Mouse (Mus musculus) urinary bladder, adult 18-20 months (tissue): ENCODE data around the gene Tmem151b.

Experiments used
- DNase-seq, 2 experiments: peaks; one replicate each; pipeline ENCODE4 v3.0.0; 2022; ENCODE audit warnings: low spot score in 2 of 2, mixed read lengths in 2 of 2

The Tmem151b gene

GRCm38 (mm10) chr17:45511757-45512156, 37.7 kb downstream of the Tmem151b start:
- DNase-seq, result no peak

- no peak for DNase-seq
Observed at GRCm38 (mm10) chr17:45510871-45511270, 38.6 kb downstream of the Tmem151b start.

- peak; percentile 86 to 98 for DNase-seq
Observed at GRCm38 (mm10) chr17:45506700-45507189, 42.7 kb downstream of the Tmem151b start, which contains the start of gene Aars2. Gene Aars2, plus strand, starts transcription at chr17:45506841.

GRCm38 (mm10) chr17:45505941-45506465, 43.5 kb downstream of the Tmem151b start:
- DNase-seq, result no peak

GRCm38 (mm10) chr17:45503301-45503973, 46.0 kb downstream of the Tmem151b start:
- DNase-seq, result no peak

- DNase-seq, result no peak
Observed at GRCm38 (mm10) chr17:45502324-45502723, 47.2 kb downstream of the Tmem151b start.

- DNase-seq, result no peak
Observed at GRCm38 (mm10) chr17:45500981-45501380, 48.5 kb downstream of the Tmem151b start.

GRCm38 (mm10) chr17:45499516-45499915, 50.0 kb downstream of the Tmem151b start:
- DNase-seq, result no peak

GRCm38 (mm10) chr17:45498397-45498796, 51.1 kb downstream of the Tmem151b start:
- DNase-seq, result no peak

- no peak for DNase-seq
Observed at GRCm38 (mm10) chr17:45495398-45495797, 54.1 kb downstream of the Tmem151b start.
